1 mouse cellular context compared by ENCODE assay signal in the genomic region with DNA sequence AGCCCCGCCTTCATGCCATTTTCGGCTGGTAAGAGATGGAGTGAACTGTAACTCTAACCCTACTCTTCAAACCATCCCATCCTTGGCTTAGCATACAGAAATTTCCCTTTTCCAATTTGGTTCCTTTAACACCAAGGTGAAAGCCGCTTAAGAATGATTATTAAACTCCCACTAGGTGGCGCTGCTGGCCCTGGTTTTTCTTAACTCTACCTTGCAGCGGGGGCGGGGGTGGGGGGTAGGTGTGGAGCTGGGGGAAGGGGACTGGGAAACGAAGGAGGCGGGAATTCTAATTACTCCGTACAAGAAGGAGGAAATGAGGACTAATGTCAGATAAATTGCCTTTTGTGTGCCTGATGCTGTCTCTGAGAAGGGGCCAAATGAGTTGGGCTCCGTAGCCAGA.
TF ChIP-seq lines count a peak whose summit lies in the region.

No protein-coding gene starts in this region.

TF ChIP-seq in CH12.LX, 34 proteins besides CTCF, POLR2A, EP300 and RAD21:
- TF ChIP-seq BHLHE40 (IDR thresholded peaks at IDR 0.05; ENCODE audit: low read depth, low read length) (no peak), JUND (conservative IDR thresholded peaks at IDR 0.05; ENCODE audit: low read depth, low read length) (no peak), POLR2AphosphoS2 (IDR thresholded peaks at IDR 0.05; ENCODE audit: low read depth, low read length) (no peak), SMC3 (IDR thresholded peaks at IDR 0.05; ENCODE audit: low read depth, low read length) (peak; percentile 56)
